Mouse (Mus musculus) forebrain, postnatal 0 days (tissue): Measurements from ENCODE around the gene Lpcat3. TPM values are rescaled to one million over a fixed set of nuclear protein-coding genes. Genes with fewer than 3 reads are reported as not detected.

Source experiments
- ATAC-seq: fragments of 200-750 bp; cut with Nextera tagmentation; 2 replicates; pipeline ENCODE4 v1.8.0; 2017; ENCODE audit warnings: mild to moderate bottlenecking, moderate library complexity
- DNase-seq: peaks from one replicate; pipeline ENCODE4 v3.0.0-alpha.2; 2015
- H3K27ac ChIP-seq: fragments of 300-500 bp; sonication (generic); 2 replicates; pipeline ENCODE4 v1.5.1; 2014; ENCODE audit warnings: low read depth, mild to moderate bottlenecking, antibody characterized with exemption, low read length, moderate library complexity, mixed read lengths
- H3K27me3 ChIP-seq: fragments of 300-500 bp; sonication (generic); 2 replicates; pipeline ENCODE4 v1.6.1; 2014; ENCODE audit warnings: mild to moderate bottlenecking, low read length, mixed read lengths; ENCODE audit not compliant: insufficient read depth
- H3K36me3 ChIP-seq: fragments of 300-500 bp; sonication (generic); 2 replicates; pipeline ENCODE4 v1.6.1; 2014; ENCODE audit warnings: mild to moderate bottlenecking, moderate library complexity; ENCODE audit not compliant: insufficient read depth
- H3K4me1 ChIP-seq: fragments of 300-500 bp; sonication (generic); 2 replicates; pipeline ENCODE4 v1.6.1; 2014; ENCODE audit warnings: antibody characterized with exemption; ENCODE audit not compliant: insufficient read depth
- H3K4me2 ChIP-seq: fragments of 300-500 bp; sonication (generic); 2 replicates; pipeline ENCODE4 v1.6.1; 2014; ENCODE audit warnings: low read depth, mild to moderate bottlenecking, moderate library complexity
- H3K4me3 ChIP-seq: fragments of 300-500 bp; sonication (generic); 2 replicates; pipeline ENCODE4 v1.5.1; 2014; ENCODE audit warnings: low read depth, low read length, mixed read lengths
- H3K9ac ChIP-seq: fragments of 300-500 bp; sonication (generic); 2 replicates; pipeline ENCODE4 v1.6.1; 2014; ENCODE audit warnings: mild to moderate bottlenecking
- H3K9me3 ChIP-seq: fragments of 300-500 bp; sonication (generic); 2 replicates; pipeline ENCODE4 v1.6.1; 2016; ENCODE audit warnings: low read length
- CTCF ChIP-seq: sonication (generic); IDR thresholded peaks from 2 replicates; pipeline ENCODE4 v1.5.1; 2016; ENCODE audit warnings: antibody characterized with exemption, control low read depth, low read depth
- WGBS: fragments of 180-500 bp; shearing (Covaris S2); extraction: QIAGEN DNeasy Blood & Tissue Kit; methylation state at CpG from one replicate; pipeline ENCODE4 v1.1.7; 2014; 5-methylcytosine and 5-hydroxymethylcytosine counted together
- polyA plus RNA-seq: library from polyadenylated mRNA; unstranded; fragments of >200 nt; fragmentation: Nextera tagmentation; extraction: Ambion mirVana; gene quantifications from 2 replicates; pipeline ENCODE4 v1.2.1, GENCODE M21; 2015
- total RNA-seq: library from RNA; depleted of rRNA; stranded (reverse); fragments of >200 nt; gene quantifications from 2 replicates; pipeline ENCODE4 v1.2.3, GENCODE M21; 2014

Lpcat3 gene
- total and polyA plus RNA-seq, 2 experiments from 2014 or later, result 35.6 to 41.3 TPM

DNA sequence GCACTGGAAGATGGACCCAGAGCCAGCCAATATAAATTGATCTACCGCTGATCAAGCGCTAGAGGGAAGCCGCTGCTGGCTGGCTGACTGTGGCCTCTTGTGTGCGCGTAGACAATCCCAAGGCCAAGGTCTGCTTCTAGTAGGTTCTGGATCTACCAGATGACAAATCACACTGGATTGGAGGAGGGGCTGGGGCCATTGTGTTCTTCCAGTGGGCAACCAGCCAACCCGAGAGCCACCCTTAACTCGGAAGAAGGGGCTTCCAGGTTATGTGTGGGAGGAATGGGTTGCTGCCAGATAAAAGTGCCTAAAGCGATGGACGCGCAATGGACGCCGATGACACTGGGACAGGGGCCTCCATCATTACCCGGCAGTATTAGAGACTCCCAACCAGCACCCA lies 55.1 kb downstream of the Lpcat3 start:
- Histone ChIP-seq H3K27ac (no peak overlapping the region), H3K27me3 (no peaks in the 10 kb centered on the region), H3K36me3 (peaks cover 32% of the 10 kb centered on the region), H3K4me3 (no peak overlapping the region), H3K9ac (no peak overlapping the region), H3K9me3 (no peaks in the 10 kb centered on the region), H3K4me1 (peaks cover 5% of the 10 kb centered on the region), H3K4me2 (no peak overlapping the region)
- DNase-seq, result no peak
- no peak for ATAC-seq
- 76% methylated on average over 13 of the region's 13 CpGs for WGBS
- no peak for TF ChIP-seq CTCF

DNA sequence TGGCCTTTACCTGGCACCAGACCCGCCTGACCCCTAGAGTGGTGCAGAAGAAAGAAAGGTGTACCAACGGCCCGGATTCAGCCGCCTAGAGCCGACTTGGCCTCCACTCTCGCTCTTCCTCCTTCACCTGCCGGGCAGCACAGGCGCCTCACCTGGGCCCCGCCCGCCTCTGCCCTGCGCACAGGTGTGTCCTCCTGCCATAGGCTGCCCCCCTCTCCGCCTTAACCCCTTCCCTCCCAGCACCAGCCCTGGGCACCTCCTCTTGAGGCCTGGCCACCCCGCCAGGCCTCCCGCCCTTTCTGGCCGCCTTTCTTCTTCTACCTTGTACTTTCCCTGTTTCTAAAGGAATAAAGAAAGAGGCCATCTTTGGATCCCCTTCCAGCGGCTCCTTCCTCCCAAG lies 55.9 kb downstream of the Lpcat3 start:
- TF ChIP-seq CTCF, result no peak
- WGBS, result 60% methylated on average over 16 of the region's 16 CpGs
- Histone ChIP-seq H3K27ac (no peak overlapping the region), H3K4me1 (no peaks in the 10 kb centered on the region), H3K36me3 (peaks cover 32% of the 10 kb centered on the region), H3K4me3 (no peak overlapping the region), H3K9me3 (no peaks in the 10 kb centered on the region), H3K4me2 (no peak overlapping the region), H3K27me3 (no peaks in the 10 kb centered on the region), H3K9ac (no peak overlapping the region)
- no peak for ATAC-seq
- no peak for DNase-seq

DNA sequence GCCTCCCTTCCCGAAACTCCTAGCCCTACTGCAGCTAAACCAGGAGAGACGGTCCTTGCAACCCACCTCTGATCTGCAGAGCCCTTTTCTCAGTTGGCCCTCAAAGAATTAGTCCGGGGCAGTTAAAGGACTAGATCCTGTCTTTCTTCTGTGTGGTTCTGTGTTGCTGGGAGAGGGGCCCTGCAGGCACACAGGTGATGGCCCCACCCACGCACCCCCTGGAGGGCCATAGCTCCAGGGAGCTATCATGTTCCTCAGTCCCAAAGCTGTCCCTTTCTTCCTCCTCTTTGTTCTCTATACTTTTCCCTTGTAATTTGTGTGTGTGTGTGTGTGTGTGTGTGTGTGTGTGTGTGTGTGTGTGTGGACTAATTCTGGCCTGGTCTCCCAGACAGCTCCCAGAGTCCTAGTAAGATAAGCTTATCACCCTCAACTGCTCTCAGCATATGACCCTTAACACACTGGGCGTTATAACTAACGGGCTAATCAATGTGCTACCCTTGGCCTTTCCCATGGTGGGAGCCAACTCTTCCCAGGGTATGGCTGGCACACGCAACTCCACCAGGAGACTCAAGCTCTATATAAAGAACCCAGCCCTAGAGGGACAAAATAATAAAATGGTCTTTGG lies 56.6 kb downstream of the Lpcat3 start:
- Histone ChIP-seq H3K9me3 (no peaks in the 10 kb centered on the region), H3K4me3 (no peak overlapping the region), H3K4me2 (no peak overlapping the region), H3K27ac (no peak overlapping the region), H3K9ac (no peak overlapping the region), H3K36me3 (peaks cover 28% of the 10 kb centered on the region), H3K27me3 (no peaks in the 10 kb centered on the region), H3K4me1 (no peaks in the 10 kb centered on the region)
- DNase-seq, result no peak
- TF ChIP-seq CTCF, result no peak
- 76% methylated on average over 7 of the region's 7 CpGs for WGBS
- no peak for ATAC-seq

DNA sequence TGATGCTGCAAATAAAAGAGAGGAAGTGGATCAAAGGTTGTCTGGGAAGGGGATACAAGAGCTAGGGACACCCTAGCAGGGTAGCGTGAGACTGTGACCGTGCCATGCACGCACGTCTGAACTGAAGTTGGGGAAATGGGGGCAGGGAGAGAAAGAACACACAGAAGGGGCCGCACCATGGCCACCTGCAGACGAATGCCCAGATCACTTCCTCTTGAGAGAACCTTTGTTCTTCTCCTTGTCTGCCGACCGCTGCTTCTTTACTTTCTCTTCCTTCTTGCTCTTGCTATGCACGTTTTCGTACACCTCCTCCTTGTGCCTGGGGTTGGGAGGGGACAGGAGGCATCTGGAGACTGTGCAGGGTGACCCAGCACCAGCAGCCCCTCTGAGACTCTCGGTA lies 58.1 kb downstream of the Lpcat3 start:
- 54% methylated on average over 11 of the region's 11 CpGs for WGBS
- DNase-seq, result no peak
- Histone ChIP-seq H3K27ac (no peak overlapping the region), H3K36me3 (peaks cover 14% of the 10 kb centered on the region), H3K4me1 (no peaks in the 10 kb centered on the region), H3K9ac (no peak overlapping the region), H3K9me3 (no peaks in the 10 kb centered on the region), H3K4me3 (no peak overlapping the region), H3K27me3 (no peaks in the 10 kb centered on the region), H3K4me2 (no peak overlapping the region)
- TF ChIP-seq CTCF, result no peak
- ATAC-seq, result no peak

DNA sequence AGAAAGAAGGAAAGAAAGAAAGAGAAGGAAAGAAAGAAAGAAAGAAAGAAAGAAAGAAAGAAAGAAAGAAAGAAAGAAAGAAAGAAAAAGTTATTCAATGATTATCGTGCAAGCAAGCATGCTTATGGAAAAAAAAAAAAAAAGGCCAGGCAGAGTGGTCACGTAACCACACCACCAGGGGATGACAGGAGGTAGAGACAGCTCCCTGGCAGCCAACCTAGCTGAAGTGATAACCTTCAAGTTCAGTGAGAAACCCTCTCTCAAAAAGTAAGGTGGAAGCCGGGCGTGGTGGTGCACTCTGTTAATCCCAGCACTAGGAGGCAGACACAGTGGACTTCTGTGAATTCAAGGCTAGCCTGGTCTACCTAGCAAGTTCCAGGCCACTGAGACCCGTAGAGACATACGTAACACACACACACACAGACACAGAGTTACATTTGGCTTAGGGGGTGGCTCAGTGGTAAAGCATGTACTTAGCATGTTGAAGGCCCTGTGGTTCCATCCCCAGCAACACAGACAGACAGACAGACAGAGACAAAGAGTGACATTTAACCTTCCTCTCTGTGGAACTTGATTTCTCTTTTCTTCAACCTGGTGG lies 60.1 kb downstream of the Lpcat3 start:
- DNase-seq (no peak), ATAC-seq (no peak)
- WGBS, result 76% methylated on average over 6 of the region's 6 CpGs
- Histone ChIP-seq H3K9ac (no peak overlapping the region), H3K27me3 (no peaks in the 10 kb centered on the region), H3K27ac (no peak overlapping the region), H3K4me1 (no peaks in the 10 kb centered on the region), H3K4me3 (no peak overlapping the region), H3K9me3 (no peaks in the 10 kb centered on the region), H3K4me2 (no peak overlapping the region), H3K36me3 (no peaks in the 10 kb centered on the region; the same call in 1 of the 2 replicates)
- no peak for TF ChIP-seq CTCF

DNA sequence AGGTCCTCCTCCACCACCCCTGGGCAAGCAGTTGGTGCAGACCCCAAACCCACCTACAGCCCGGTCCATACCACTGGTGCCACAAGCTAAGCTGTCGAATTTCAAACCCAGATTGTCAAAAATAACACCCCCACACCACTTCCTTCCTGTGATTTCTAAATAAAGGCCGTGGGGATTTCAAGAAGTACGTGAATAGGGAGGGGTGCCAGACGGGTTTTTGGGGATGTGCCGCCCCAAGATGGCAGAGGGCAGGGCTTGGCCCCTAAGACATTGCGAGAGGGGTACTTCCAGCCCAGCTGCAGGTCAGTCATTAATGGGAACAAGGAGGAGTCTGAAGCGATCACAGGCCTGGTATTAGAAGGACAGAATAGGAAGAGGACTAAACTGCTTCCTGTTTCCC lies 60.7 kb downstream of the Lpcat3 start:
- ATAC-seq (no peak), DNase-seq (no peak)
- no peak overlapping the region for H3K4me3 ChIP-seq
- no peaks in the 10 kb centered on the region for H3K27me3 ChIP-seq
- TF ChIP-seq CTCF, result no peak
- no peaks in the 10 kb centered on the region for H3K4me1 ChIP-seq
- no peaks in the 10 kb centered on the region for H3K9me3 ChIP-seq
- H3K27ac ChIP-seq, result no peak overlapping the region
- no peaks in the 10 kb centered on the region for H3K36me3 ChIP-seq
- no peak overlapping the region for H3K4me2 ChIP-seq
- no peak overlapping the region for H3K9ac ChIP-seq
- WGBS, result 82% methylated on average over 8 of the region's 8 CpGs

DNA sequence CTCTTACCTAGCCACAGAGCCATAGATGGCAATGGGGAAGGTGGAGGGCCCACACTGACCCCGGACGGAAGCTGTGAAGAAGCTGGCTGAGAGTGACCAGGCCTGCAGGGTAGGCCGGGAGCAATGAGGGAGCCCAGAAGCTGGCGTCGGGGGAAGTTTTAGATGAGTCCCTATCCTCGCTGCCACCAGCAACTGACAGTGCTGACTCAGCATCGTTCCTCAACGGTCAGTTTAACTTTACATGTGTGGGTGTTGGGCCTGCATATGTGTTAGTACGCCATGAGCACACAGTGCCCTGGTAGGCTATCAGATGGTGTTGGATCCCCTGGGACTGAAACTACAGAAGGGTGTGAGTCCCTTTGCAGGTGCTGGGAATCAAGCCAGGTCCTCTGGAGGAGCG lies 61.6 kb downstream of the Lpcat3 start:
- Histone ChIP-seq H3K27ac (no peak overlapping the region), H3K36me3 (no peaks in the 10 kb centered on the region), H3K9me3 (no peaks in the 10 kb centered on the region), H3K4me3 (no peak overlapping the region), H3K27me3 (no peaks in the 10 kb centered on the region), H3K4me2 (no peak overlapping the region), H3K9ac (no peak overlapping the region), H3K4me1 (no peaks in the 10 kb centered on the region)
- no peak for TF ChIP-seq CTCF
- ATAC-seq, result no peak
- DNase-seq, result no peak
- 91% methylated on average over 10 of the region's 10 CpGs for WGBS
